Mouse (Mus musculus) ovary, postnatal 10 days (tissue): ENCODE measurements around the gene Polr2f.

Experiments
- DNase-seq: peaks from one replicate; pipeline ENCODE4 v3.0.0; 2022; ENCODE audit warnings: low spot score

Polr2f gene

GRCm38 (mm10) chr15:79162301-79162700 is 21.5 kb downstream of the Polr2f start:
- DNase-seq, result no peak

DNA sequence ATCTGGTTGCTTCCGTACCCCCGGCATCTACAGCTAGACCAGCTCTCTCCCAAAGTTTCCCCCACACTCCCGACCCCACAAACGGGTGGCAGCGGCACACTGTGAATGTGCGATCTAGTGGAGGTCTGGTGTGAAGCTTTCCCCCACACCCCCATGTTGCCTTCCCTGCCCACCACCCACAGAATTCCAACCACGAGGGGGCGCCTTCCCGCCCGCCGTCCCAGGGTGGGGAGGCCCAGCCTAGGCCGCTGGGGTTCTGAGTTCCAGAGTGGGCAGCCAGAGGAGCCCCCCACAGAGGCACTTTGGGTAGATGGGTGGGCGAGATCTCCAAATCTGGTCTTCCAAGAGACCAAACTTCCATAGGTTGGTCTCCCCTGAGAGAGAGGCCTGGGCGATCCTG is 22.0 kb downstream of the Polr2f start:
- no peak for DNase-seq

- no peak for DNase-seq
Observed at GRCm38 (mm10) chr15:79164251-79164650, 23.4 kb downstream of the Polr2f start.

DNA sequence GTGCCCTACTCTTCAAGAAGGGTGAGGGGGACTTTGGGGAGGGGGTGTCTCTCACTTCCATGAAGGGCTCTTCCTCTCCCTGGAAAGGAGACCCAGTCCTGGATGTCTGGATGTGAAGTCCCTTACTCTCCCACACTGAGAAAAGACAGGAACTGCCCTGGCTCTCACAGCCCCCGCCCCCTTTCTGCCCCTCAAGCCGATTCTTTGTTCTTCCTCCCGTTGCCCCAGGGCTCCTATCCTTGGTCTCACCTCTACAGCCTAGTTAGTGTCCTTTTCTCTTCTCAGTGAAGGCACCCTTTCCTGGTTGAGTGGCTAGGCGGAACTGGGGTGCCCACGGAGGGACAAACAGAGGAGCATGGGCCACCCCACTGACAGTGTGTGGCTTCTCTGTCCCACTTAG is 24.3 kb downstream of the Polr2f start, which contains the start of gene Sox10:
Gene Sox10, minus strand, starts transcription at position 101 of the 400 bp plus-strand sequence.
- DNase-seq, result no peak

DNA sequence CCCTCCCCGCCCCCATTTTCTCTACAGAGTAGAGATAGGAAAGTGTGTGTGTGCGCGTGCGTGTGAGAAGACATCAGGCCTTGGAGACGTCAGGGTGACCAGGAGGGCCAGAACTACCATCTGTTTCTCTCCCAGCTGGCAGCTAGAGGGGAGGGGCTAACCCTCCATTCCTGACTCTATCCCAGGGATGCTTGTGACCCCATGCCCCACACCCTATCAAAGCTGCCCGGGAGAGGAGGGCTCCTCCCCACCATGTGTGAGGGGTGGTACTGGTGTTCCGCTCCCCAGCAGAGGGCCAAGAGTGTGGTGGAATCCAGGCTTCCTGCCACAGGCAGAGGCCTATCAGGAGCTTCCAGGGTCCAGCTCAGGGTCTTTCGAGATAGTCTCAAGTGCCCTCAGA is 25.9 kb downstream of the Polr2f start:
- no peak for DNase-seq

- DNase-seq, result no peak
Observed at GRCm38 (mm10) chr15:79176905-79177304, 36.1 kb downstream of the Polr2f start.

GRCm38 (mm10) chr15:79185213-79185612 is 44.4 kb downstream of the Polr2f start:
- DNase-seq, result no peak

- no peak for DNase-seq
Observed at GRCm38 (mm10) chr15:79187819-79188218, 47.0 kb downstream of the Polr2f start.

DNA sequence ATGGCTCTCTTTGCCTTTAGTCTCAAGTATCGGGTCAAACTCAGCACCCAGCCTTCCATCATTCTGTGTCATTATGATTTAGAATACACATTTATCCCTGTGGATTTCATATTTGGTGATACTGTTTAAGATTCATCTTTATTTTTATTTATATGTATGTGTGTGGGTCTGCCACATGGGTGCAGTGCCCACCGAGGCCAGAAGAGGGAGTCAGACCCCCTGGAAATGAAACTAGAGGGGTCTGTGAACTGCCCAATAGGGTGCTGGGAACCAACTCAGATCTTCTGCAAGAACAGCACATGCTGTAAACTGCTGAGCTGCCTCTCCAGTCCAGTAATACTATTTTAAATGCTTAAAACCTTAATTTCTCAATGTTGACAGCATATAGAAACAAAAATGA is 50.6 kb downstream of the Polr2f start:
- no peak for DNase-seq

DNA sequence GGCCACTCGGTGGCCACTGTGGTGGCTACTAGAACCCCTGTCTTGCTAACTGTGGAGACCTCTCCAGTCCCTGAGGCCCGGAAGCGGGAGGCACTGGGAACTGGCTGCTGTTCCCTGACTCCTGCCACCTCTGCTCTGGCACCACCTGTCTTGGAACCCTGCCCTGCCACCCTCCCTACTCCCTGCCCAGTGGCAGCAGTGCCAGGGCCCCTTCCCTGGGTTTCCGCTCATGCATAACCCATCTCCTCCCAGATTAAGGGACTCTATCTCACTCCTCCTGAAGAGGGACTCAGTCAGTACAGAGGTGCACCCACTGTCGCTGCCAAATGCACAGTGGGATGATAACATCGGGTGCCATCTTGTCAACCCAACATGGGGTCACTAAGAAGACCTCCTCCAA is 51.6 kb downstream of the Polr2f start:
- no peak for DNase-seq

GRCm38 (mm10) chr15:79192885-79193845 is 52.4 kb downstream of the Polr2f start:
- peak; percentile 15 for DNase-seq

- no peak for DNase-seq
Observed at GRCm38 (mm10) chr15:79194048-79194447, 53.2 kb downstream of the Polr2f start.

DNA sequence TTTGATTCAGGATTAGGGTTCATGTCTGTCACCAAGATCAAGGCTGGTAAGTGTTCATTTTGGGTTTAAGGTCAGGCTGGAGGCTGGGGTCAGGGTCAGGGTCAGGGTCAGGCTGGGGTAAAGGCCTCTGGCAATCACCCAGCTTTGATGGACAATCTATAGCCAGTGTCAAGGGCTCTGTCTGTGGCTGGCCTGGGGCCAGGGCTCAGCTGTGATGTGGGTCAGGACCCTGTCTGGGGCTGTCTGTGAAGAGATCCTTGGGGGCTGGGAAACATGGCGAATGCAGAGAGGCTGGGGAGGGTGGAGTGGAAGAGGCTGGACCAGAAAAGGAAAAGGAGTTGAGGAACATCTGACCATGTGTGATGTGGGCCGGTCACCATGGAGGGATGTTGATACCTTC is 54.1 kb downstream of the Polr2f start:
- DNase-seq, result no peak

DNA sequence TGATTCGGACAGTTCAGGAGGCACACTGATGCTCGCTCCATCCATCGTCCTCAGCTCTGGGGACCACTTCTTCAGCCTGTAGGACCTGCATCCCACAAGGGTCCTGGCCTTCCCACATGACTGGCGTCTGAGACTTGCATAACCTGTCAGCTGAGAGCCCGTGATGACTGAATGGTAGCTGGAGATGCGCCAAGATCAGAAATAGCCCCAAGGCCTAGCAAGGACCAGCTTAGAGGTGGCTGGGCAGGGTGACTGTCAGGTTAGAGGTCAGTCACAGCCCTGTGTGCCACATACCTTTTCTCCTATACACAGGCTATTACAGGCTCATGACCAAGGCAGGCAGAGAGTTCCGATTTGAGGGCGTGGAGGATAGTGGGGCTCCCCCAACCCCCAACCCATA is 54.7 kb downstream of the Polr2f start:
- no peak for DNase-seq

DNA sequence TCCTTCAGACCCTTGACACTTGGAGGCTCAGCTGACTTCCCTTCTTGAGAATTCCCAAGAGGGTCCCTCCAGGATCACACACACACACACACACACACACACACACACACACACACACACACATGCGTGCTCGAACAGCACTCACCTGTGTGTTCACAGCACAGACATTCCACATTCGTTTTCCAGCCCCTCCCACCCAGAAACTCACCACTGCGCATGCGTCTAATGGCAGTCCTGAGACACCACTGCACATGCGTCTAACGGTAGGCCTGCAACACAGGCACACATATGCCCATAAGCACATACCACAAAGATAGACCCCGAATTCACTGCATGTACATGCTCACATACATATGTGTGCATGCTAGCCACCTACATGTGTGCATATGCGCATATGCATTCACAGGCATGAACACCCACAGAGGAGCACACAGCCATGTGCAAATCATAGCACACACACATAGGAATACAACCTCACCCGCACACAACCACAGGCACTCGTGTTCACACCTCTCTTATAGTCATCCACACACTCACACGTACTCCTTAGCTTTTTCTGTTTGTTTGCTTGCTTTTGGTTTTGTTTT is 58.7 kb downstream of the Polr2f start:
- DNase-seq, result no peak
